Mouse (Mus musculus): Measurements from ENCODE around the gene Tpk1.

DNA sequence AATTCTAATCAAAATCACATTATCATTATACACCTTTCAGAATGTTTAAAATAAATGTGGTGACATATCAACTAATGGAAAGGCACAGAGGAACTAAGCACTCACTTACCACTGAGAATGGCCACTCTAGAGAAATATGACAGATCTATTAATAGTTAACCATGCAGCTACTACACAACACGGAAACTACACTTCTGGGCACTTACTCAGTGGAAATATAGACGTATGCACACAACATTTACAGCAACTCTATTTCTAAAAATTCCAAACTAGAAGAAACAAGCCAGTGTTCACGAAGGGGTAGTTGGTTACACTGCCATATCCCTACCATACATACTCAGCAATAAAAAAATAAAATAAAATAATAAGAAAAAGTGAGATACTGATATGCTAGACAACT lies 28.0 kb downstream of the Tpk1 start:
- TF ChIP-seq TAL1 (IDR thresholded peaks at IDR 0.05; ENCODE audit: low read length) (no peak), GATA1 (IDR thresholded peaks at IDR 0.05; ENCODE audit: low read length) (no peak)

Measured in erythroblast, embryonic 14.5 days (primary cell).